Mouse (Mus musculus) right cerebral cortex, adult 2 months (tissue): ENCODE measurements around the gene Zfp704.

Source experiments
- DNase-seq, 2 experiments: peaks; one replicate each; pipeline ENCODE4 v3.0.0; 2021 to 2022; ENCODE audit warnings: low spot score in 2 of 2

Gene Zfp704

GRCm38 (mm10) chr3:9518936-9519335 lies 90.9 kb downstream of the Zfp704 start:
- no peak for DNase-seq

GRCm38 (mm10) chr3:9516119-9516855 lies 93.6 kb downstream of the Zfp704 start:
- DNase-seq, result no peak

- DNase-seq, result no peak
Measured at GRCm38 (mm10) chr3:9515527-9515926, 94.4 kb downstream of the Zfp704 start.

- DNase-seq, result no peak
Measured at GRCm38 (mm10) chr3:9513703-9514110, 96.2 kb downstream of the Zfp704 start.

- DNase-seq, result no peak
Measured at GRCm38 (mm10) chr3:9512199-9512598, 97.7 kb downstream of the Zfp704 start.

GRCm38 (mm10) chr3:9505692-9506211 lies 104.1 kb downstream of the Zfp704 start:
- no peak for DNase-seq

GRCm38 (mm10) chr3:9504371-9504770 lies 105.5 kb downstream of the Zfp704 start:
- DNase-seq, result no peak

GRCm38 (mm10) chr3:9500725-9501124 lies 109.2 kb downstream of the Zfp704 start:
- DNase-seq, result peak; percentile 90 to 91

GRCm38 (mm10) chr3:9499994-9500553 lies 109.8 kb downstream of the Zfp704 start:
- DNase-seq, result peak in 1 of 2 experiments; percentile 34

GRCm38 (mm10) chr3:9499489-9499888 lies 110.4 kb downstream of the Zfp704 start:
- peak in 1 of 2 experiments; percentile 20 for DNase-seq

- DNase-seq, result no peak
Measured at GRCm38 (mm10) chr3:9497260-9497659, 112.6 kb downstream of the Zfp704 start.

- DNase-seq, result no peak
Measured at GRCm38 (mm10) chr3:9491766-9492283, 118.1 kb downstream of the Zfp704 start.

- DNase-seq, result no peak
Measured at GRCm38 (mm10) chr3:9487644-9488043, 122.2 kb downstream of the Zfp704 start.

GRCm38 (mm10) chr3:9485506-9485905 lies 124.4 kb downstream of the Zfp704 start:
- DNase-seq, result no peak

- DNase-seq, result no peak
Measured at GRCm38 (mm10) chr3:9481956-9482355, 127.9 kb downstream of the Zfp704 start.

- no peak for DNase-seq
Measured at GRCm38 (mm10) chr3:9481358-9481757, 128.5 kb downstream of the Zfp704 start.

GRCm38 (mm10) chr3:9480936-9481335 lies 128.9 kb downstream of the Zfp704 start:
- no peak for DNase-seq

- no peak for DNase-seq
Measured at GRCm38 (mm10) chr3:9477386-9477785, 132.5 kb downstream of the Zfp704 start.

GRCm38 (mm10) chr3:9476336-9476735 lies 133.5 kb downstream of the Zfp704 start:
- no peak for DNase-seq

- DNase-seq, result no peak
Measured at GRCm38 (mm10) chr3:9475501-9475900, 134.4 kb downstream of the Zfp704 start.

- no peak for DNase-seq
Measured at GRCm38 (mm10) chr3:9474331-9474730, 135.6 kb downstream of the Zfp704 start.

- DNase-seq, result peak; percentile 76 to 78
Measured at GRCm38 (mm10) chr3:9466287-9466686, 143.6 kb downstream of the Zfp704 start.

- DNase-seq, result no peak
Measured at GRCm38 (mm10) chr3:9465731-9466130, 144.2 kb downstream of the Zfp704 start.
